Mouse (Mus musculus) myocyte (in vitro differentiated cells): ENCODE measurements around the gene Fam169a. TPM values are rescaled to one million over a fixed set of nuclear protein-coding genes. Genes with fewer than 3 reads are reported as not detected.
"Not testable (repeated sequence)": the region's sequence is repeated elsewhere in the genome, so short reads cannot be mapped to it uniquely, and the experiment has no call there.

Experiments used
- H3K27me3 ChIP-seq: one replicate; pipeline ENCODE4 v1.6.1; 2011; ENCODE audit not compliant: control insufficient read depth, insufficient read depth, insufficient read length
- H3K36me3 ChIP-seq: one replicate; pipeline ENCODE4 v1.6.1; 2011; ENCODE audit not compliant: control insufficient read depth, insufficient read depth
- H3K4me2 ChIP-seq: one replicate; pipeline ENCODE4 v1.6.1; 2011; ENCODE audit warnings: low read depth, control low read depth
- H3K4me3 ChIP-seq: one replicate; pipeline ENCODE4 v1.5.1; 2011; ENCODE audit warnings: mild to moderate bottlenecking, control low read depth, moderate library complexity
- H3K79me2 ChIP-seq: one replicate; pipeline ENCODE4 v1.6.1; 2011; ENCODE audit not compliant: control insufficient read depth, insufficient read depth
- H3ac ChIP-seq: one replicate; pipeline ENCODE4 v1.6.1; 2011; ENCODE audit not compliant: control insufficient read depth, insufficient read length
- CEBPB ChIP-seq: IDR thresholded peaks from 2 replicates; pipeline ENCODE4 v1.6.1; 2011; ENCODE audit warnings: mild to moderate bottlenecking, moderate library complexity; ENCODE audit not compliant: poor library complexity, insufficient read depth, severe bottlenecking
- E2F4 ChIP-seq: IDR thresholded peaks from one replicate; pipeline ENCODE4 v1.6.1; 2011; ENCODE audit warnings: mild to moderate bottlenecking, control low read depth, moderate library complexity; ENCODE audit not compliant: insufficient read depth
- MAX ChIP-seq: IDR thresholded peaks from one replicate; pipeline ENCODE4 v1.6.1; 2011; ENCODE audit warnings: low read depth, mild to moderate bottlenecking, control low read depth
- MYOD1 ChIP-seq, 3 experiments: IDR thresholded peaks; one replicate each; pipeline ENCODE4 v1.6.1; 2011; ENCODE audit warnings: control low read depth in 2 of 3, low read depth in 2 of 3, mild to moderate bottlenecking in 2 of 3, moderate library complexity in 1 of 3; ENCODE audit not compliant: insufficient read length in 2 of 3, control insufficient read depth in 1 of 3
- MYOG ChIP-seq, 3 experiments: IDR thresholded peaks; one replicate each; pipeline ENCODE4 v1.6.1; 2011; ENCODE audit warnings: control low read depth in 2 of 3, low read depth in 2 of 3, mild to moderate bottlenecking in 2 of 3; ENCODE audit not compliant: insufficient read length in 2 of 3, control insufficient read depth in 1 of 3, insufficient read depth in 1 of 3
- POLR2A ChIP-seq: IDR thresholded peaks from one replicate; pipeline ENCODE4 v1.6.1; 2011; ENCODE audit warnings: low read depth, mild to moderate bottlenecking, control low read depth, moderate library complexity; ENCODE audit not compliant: insufficient read length
- POLR2AphosphoS2 ChIP-seq: IDR thresholded peaks from one replicate; pipeline ENCODE4 v1.6.1; 2011; ENCODE audit warnings: low read depth, control low read depth; ENCODE audit not compliant: insufficient read length
- REST ChIP-seq: IDR thresholded peaks from one replicate; pipeline ENCODE4 v1.6.1; 2011; ENCODE audit warnings: mild to moderate bottlenecking, control low read depth, moderate library complexity; ENCODE audit not compliant: insufficient read depth, insufficient read length
- SRF ChIP-seq: IDR thresholded peaks from one replicate; pipeline ENCODE4 v1.6.1; 2011; ENCODE audit warnings: low read depth; ENCODE audit not compliant: control insufficient read depth, insufficient read length
- TCF12 ChIP-seq: IDR thresholded peaks from one replicate; pipeline ENCODE4 v1.6.1; 2011; ENCODE audit warnings: mild to moderate bottlenecking, control low read depth; ENCODE audit not compliant: poor library complexity, insufficient read depth, severe bottlenecking
- TCF3 ChIP-seq: IDR thresholded peaks from one replicate; pipeline ENCODE4 v1.6.1; 2011; ENCODE audit warnings: low read depth, control low read depth; ENCODE audit not compliant: insufficient read length
- USF1 ChIP-seq: IDR thresholded peaks from one replicate; pipeline ENCODE4 v1.6.1; 2011; ENCODE audit warnings: low read depth, mild to moderate bottlenecking, control low read depth, moderate library complexity
- polyA plus RNA-seq: library from polyadenylated mRNA; unstranded; fragments of >200 nt; fragmentation: generic; extraction: Trizol; gene quantifications from one replicate; pipeline ENCODE4 v1.2.1, GENCODE M21; 2012; ENCODE audit warnings: missing spikeins

The Fam169a gene
- polyA plus RNA-seq, 1 experiment: 0.08 TPM

- no peak overlapping the region for H3K4me3 ChIP-seq
- no peak overlapping the region for H3ac ChIP-seq
- H3K79me2 ChIP-seq: no peaks in the 10 kb centered on the region
- no peaks in the 10 kb centered on the region for H3K36me3 ChIP-seq
- H3K27me3 ChIP-seq: peaks cover 5% of the 10 kb centered on the region
- TF ChIP-seq CEBPB (no peak), POLR2AphosphoS2 (no peak), TCF12 (no peak), SRF (no peak), POLR2A (no peak), TCF3 (no peak), MYOG (IDR thresholded peaks at IDR 0.05; ENCODE audit: control insufficient read depth in 1 of 3, insufficient read depth in 1 of 3, insufficient read length in 2 of 3, low read depth in 2 of 3) (no peak), MAX (no peak), REST (no peak), MYOD1 (IDR thresholded peaks at IDR 0.05; ENCODE audit: control insufficient read depth in 1 of 3, insufficient read length in 2 of 3, low read depth in 2 of 3) (no peak)
- H3K4me2 ChIP-seq: no peak overlapping the region
Observed at GRCm38 (mm10) chr13:97088183-97088582, 21.1 kb downstream of the Fam169a start.

GRCm38 (mm10) chr13:97095726-97096125, 28.6 kb downstream of the Fam169a start:
- peaks cover 11% of the 10 kb centered on the region for H3K27me3 ChIP-seq
- H3K4me3 ChIP-seq: no peak overlapping the region
- no peak for TF ChIP-seq E2F4
- no peak for TF ChIP-seq MYOD1 (IDR thresholded peaks at IDR 0.05; ENCODE audit: control insufficient read depth in 1 of 3, insufficient read length in 2 of 3, low read depth in 2 of 3)
- no peak for TF ChIP-seq MAX
- TF ChIP-seq POLR2AphosphoS2: no peak
- TF ChIP-seq REST: no peak
- no peak for TF ChIP-seq MYOG (IDR thresholded peaks at IDR 0.05; ENCODE audit: control insufficient read depth in 1 of 3, insufficient read depth in 1 of 3, insufficient read length in 2 of 3, low read depth in 2 of 3)
- TF ChIP-seq POLR2A: no peak
- TF ChIP-seq TCF12: no peak
- TF ChIP-seq SRF: no peak
- no peak for TF ChIP-seq USF1
- TF ChIP-seq CEBPB: no peak
- TF ChIP-seq TCF3: no peak
- H3K36me3 ChIP-seq: no peaks in the 10 kb centered on the region
- H3K79me2 ChIP-seq: no peaks in the 10 kb centered on the region
- no peak overlapping the region for H3K4me2 ChIP-seq
- no peak overlapping the region for H3ac ChIP-seq

GRCm38 (mm10) chr13:97099187-97099852, 32.2 kb downstream of the Fam169a start, which contains the start of gene Gm6169:
TSS of gene Gm6169 (minus strand) at chr13:97099237.
- TF ChIP-seq E2F4 (no peak), TCF3 (no peak), POLR2A (no peak), USF1 (no peak), MAX (no peak), REST (no peak), TCF12 (no peak), MYOG (IDR thresholded peaks at IDR 0.05; ENCODE audit: control insufficient read depth in 1 of 3, insufficient read depth in 1 of 3, insufficient read length in 2 of 3, low read depth in 2 of 3) (no peak), POLR2AphosphoS2 (no peak), CEBPB (no peak), MYOD1 (IDR thresholded peaks at IDR 0.05; ENCODE audit: control insufficient read depth in 1 of 3, insufficient read length in 2 of 3, low read depth in 2 of 3) (no peak), SRF (no peak)
- Histone ChIP-seq H3ac (no peak within 1 kb of the TSS), H3K4me2 (no peak within 1 kb of the TSS), H3K4me3 (no peak within 1 kb of the TSS), H3K36me3 (no peaks in the 10 kb centered on the region), H3K79me2 (no peaks in the 10 kb centered on the region), H3K27me3 (peaks cover 14% of the 10 kb centered on the region)

GRCm38 (mm10) chr13:97104996-97105395, 37.9 kb downstream of the Fam169a start:
- H3ac ChIP-seq: no peak overlapping the region
- H3K79me2 ChIP-seq: no peaks in the 10 kb centered on the region
- no peaks in the 10 kb centered on the region for H3K36me3 ChIP-seq
- no peak overlapping the region for H3K4me2 ChIP-seq
- H3K4me3 ChIP-seq: no peak overlapping the region
- TF ChIP-seq POLR2A (no peak), MAX (no peak), MYOG (IDR thresholded peaks at IDR 0.05; ENCODE audit: control insufficient read depth in 1 of 3, insufficient read depth in 1 of 3, insufficient read length in 2 of 3, low read depth in 2 of 3) (no peak), TCF12 (no peak), REST (no peak), SRF (no peak), USF1 (no peak), MYOD1 (IDR thresholded peaks at IDR 0.05; ENCODE audit: control insufficient read depth in 1 of 3, insufficient read length in 2 of 3, low read depth in 2 of 3) (no peak), E2F4 (no peak), POLR2AphosphoS2 (no peak), TCF3 (no peak), CEBPB (no peak)
- H3K27me3 ChIP-seq: peaks cover 7% of the 10 kb centered on the region

- H3K27me3 ChIP-seq, H3K4me2 ChIP-seq, H3K79me2 ChIP-seq, H3ac ChIP-seq, H3K4me3 ChIP-seq, H3K36me3 ChIP-seq: not testable (repeated sequence)
Observed at GRCm38 (mm10) chr13:97107721-97108120, 40.6 kb downstream of the Fam169a start.
